Mouse (Mus musculus) forebrain, postnatal 0 days (tissue): Measurements from ENCODE around the gene B3galt1. TPM values are rescaled to one million over a fixed set of nuclear protein-coding genes. Genes with fewer than 3 reads are reported as not detected.

Experiments used
- ATAC-seq: fragments of 200-750 bp; cut with Nextera tagmentation; 2 replicates; pipeline ENCODE4 v1.8.0; 2017; ENCODE audit warnings: mild to moderate bottlenecking, moderate library complexity
- DNase-seq: peaks from one replicate; pipeline ENCODE4 v3.0.0-alpha.2; 2015
- H3K27ac ChIP-seq: fragments of 300-500 bp; sonication (generic); 2 replicates; pipeline ENCODE4 v1.5.1; 2014; ENCODE audit warnings: low read depth, mild to moderate bottlenecking, antibody characterized with exemption, low read length, moderate library complexity, mixed read lengths
- H3K27me3 ChIP-seq: fragments of 300-500 bp; sonication (generic); 2 replicates; pipeline ENCODE4 v1.6.1; 2014; ENCODE audit warnings: mild to moderate bottlenecking, low read length, mixed read lengths; ENCODE audit not compliant: insufficient read depth
- H3K36me3 ChIP-seq: fragments of 300-500 bp; sonication (generic); 2 replicates; pipeline ENCODE4 v1.6.1; 2014; ENCODE audit warnings: mild to moderate bottlenecking, moderate library complexity; ENCODE audit not compliant: insufficient read depth
- H3K4me1 ChIP-seq: fragments of 300-500 bp; sonication (generic); 2 replicates; pipeline ENCODE4 v1.6.1; 2014; ENCODE audit warnings: antibody characterized with exemption; ENCODE audit not compliant: insufficient read depth
- H3K4me2 ChIP-seq: fragments of 300-500 bp; sonication (generic); 2 replicates; pipeline ENCODE4 v1.6.1; 2014; ENCODE audit warnings: low read depth, mild to moderate bottlenecking, moderate library complexity
- H3K4me3 ChIP-seq: fragments of 300-500 bp; sonication (generic); 2 replicates; pipeline ENCODE4 v1.5.1; 2014; ENCODE audit warnings: low read depth, low read length, mixed read lengths
- H3K9ac ChIP-seq: fragments of 300-500 bp; sonication (generic); 2 replicates; pipeline ENCODE4 v1.6.1; 2014; ENCODE audit warnings: mild to moderate bottlenecking
- H3K9me3 ChIP-seq: fragments of 300-500 bp; sonication (generic); 2 replicates; pipeline ENCODE4 v1.6.1; 2016; ENCODE audit warnings: low read length
- CTCF ChIP-seq: sonication (generic); IDR thresholded peaks from 2 replicates; pipeline ENCODE4 v1.5.1; 2016; ENCODE audit warnings: antibody characterized with exemption, control low read depth, low read depth
- WGBS: fragments of 180-500 bp; shearing (Covaris S2); extraction: QIAGEN DNeasy Blood & Tissue Kit; methylation state at CpG from one replicate; pipeline ENCODE4 v1.1.7; 2014; 5-methylcytosine and 5-hydroxymethylcytosine counted together
- polyA plus RNA-seq: library from polyadenylated mRNA; unstranded; fragments of >200 nt; fragmentation: Nextera tagmentation; extraction: Ambion mirVana; gene quantifications from 2 replicates; pipeline ENCODE4 v1.2.1, GENCODE M21; 2015
- total RNA-seq: library from RNA; depleted of rRNA; stranded (reverse); fragments of >200 nt; gene quantifications from 2 replicates; pipeline ENCODE4 v1.2.3, GENCODE M21; 2014

B3galt1 gene
- total and polyA plus RNA-seq, 2 experiments from 2014 or later = 12.8 to 55.2 TPM

DNA sequence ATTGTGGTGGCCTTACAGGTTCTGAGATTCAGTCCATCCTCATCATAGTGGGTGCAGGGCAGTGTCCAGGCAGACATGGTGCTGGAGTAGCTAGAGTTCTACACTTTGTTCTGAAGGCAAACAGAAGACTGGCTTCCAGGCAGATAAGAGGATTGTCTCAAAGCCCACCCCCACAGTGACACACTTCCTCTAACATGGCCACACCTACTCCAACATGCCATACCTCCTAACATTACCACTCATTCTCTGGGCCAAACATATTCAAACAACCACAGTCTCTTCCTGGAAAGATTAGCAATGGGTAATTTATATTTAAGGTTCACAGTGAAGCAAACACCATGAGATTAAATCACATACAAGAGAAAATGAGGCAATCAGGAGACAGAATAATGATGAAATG lies 403.1 kb downstream of the B3galt1 start:
- DNase-seq = no peak
- H3K4me2 ChIP-seq = no peak overlapping the region
- no peak for ATAC-seq
- no peak overlapping the region for H3K4me3 ChIP-seq
- H3K36me3 ChIP-seq = no peaks in the 10 kb centered on the region
- H3K9ac ChIP-seq = no peak overlapping the region
- TF ChIP-seq CTCF = no peak
- H3K4me1 ChIP-seq = no peaks in the 10 kb centered on the region
- H3K9me3 ChIP-seq = no peaks in the 10 kb centered on the region
- H3K27ac ChIP-seq = no peak overlapping the region
- no peaks in the 10 kb centered on the region for H3K27me3 ChIP-seq

DNA sequence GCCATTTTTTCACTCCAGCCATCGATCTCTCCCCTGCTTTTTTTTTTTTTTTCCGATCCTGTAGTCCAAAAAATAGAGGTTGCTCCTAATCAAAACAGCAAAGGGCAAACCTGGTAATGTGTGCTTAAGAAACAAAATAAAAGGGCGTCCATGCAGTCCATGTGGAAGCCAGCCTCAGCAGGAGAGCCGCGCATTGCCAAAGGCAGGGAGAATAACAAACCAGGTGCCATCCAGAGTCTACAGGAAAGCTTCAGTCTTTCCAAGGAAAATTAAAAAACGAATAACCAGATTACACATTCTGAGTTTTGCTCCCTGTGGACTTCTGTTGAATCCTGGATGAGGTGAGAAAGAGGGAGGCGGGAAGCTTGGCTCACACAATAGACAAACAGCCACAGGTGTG lies 405.4 kb downstream of the B3galt1 start:
- ATAC-seq (no peak), DNase-seq (no peak)
- TF ChIP-seq CTCF = no peak
- Histone ChIP-seq H3K4me3 (no peak overlapping the region), H3K9me3 (no peaks in the 10 kb centered on the region), H3K27me3 (no peaks in the 10 kb centered on the region), H3K27ac (no peak overlapping the region), H3K4me2 (no peak overlapping the region), H3K36me3 (no peaks in the 10 kb centered on the region), H3K4me1 (no peaks in the 10 kb centered on the region), H3K9ac (no peak overlapping the region)
- 72% methylated on average over 7 of the region's 7 CpGs for WGBS

DNA sequence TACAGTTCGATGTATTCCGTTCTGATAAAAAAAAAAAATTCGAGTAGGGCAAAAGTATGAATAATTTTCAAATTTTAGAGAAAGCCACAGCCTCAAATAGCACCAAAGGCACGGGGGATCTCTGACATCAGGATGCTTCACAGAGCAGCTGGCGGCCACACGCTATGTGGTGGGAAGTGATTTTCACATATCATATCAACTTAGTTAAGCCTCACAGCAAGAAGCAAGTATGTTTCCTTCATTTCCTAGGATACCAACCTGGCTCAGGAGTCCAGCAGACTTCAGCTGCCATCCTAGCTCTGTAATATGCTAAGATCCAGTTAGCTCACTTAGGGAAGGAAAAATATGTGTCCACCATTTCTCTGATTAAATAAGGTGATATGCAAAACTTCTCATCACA lies 405.9 kb downstream of the B3galt1 start:
- DNase-seq (no peak), ATAC-seq (peak; percentile 67)
- Histone ChIP-seq H3K4me1 (no peaks in the 10 kb centered on the region), H3K27ac (no peak overlapping the region), H3K4me3 (no peak overlapping the region), H3K9ac (no peak overlapping the region), H3K4me2 (no peak overlapping the region), H3K36me3 (no peaks in the 10 kb centered on the region), H3K9me3 (no peaks in the 10 kb centered on the region), H3K27me3 (no peaks in the 10 kb centered on the region)
- TF ChIP-seq CTCF = no peak
- 72% methylated on average over 6 of the region's 6 CpGs for WGBS

DNA sequence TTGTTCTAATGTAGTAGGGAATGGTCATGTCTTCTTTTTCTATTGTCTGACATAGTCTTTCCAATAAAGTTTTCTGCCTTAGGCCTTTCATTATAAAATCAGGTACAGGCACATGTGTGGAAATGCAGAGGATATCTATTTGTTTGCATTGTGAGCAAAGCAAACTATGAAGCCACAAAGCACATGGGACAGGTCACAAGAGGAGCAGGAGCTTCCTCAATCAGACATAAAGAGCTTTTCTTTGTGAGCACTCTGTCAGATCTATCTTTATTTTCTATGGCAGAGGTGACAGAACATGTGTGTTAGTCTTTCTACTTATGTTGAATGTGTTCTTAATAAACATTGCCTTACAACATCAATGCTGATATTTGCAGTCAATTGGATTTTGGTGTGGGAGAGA lies 410.1 kb downstream of the B3galt1 start:
- H3K36me3 ChIP-seq = no peaks in the 10 kb centered on the region
- H3K27me3 ChIP-seq = no peaks in the 10 kb centered on the region
- no peaks in the 10 kb centered on the region for H3K9me3 ChIP-seq
- TF ChIP-seq CTCF = no peak
- H3K4me1 ChIP-seq = no peaks in the 10 kb centered on the region
- H3K4me3 ChIP-seq = no peak overlapping the region
- H3K9ac ChIP-seq = no peak overlapping the region
- H3K4me2 ChIP-seq = no peak overlapping the region
- no peak overlapping the region for H3K27ac ChIP-seq
- DNase-seq = no peak
- ATAC-seq = no peak

DNA sequence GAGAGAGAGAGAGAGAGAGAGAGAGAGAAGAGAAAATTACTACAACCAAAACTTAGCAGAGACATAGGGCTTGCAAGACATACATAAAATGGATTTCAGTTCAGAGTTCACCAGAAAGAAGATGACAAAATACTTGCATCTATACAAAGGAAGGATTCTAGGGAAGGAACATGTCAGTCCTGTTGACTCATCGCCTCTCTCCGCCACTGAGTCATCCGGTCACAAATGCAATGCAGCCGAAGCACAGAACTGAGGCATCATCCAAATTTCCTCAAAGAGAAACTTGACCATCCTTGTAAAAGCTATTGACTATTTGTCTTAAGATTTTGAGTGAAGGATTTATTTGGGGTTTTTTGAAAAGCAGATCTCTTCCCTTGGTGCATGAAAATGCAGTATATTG lies 410.8 kb downstream of the B3galt1 start:
- no peak for TF ChIP-seq CTCF
- DNase-seq = no peak
- Histone ChIP-seq H3K27ac (no peak overlapping the region), H3K9me3 (no peaks in the 10 kb centered on the region), H3K4me2 (no peak overlapping the region), H3K4me3 (no peak overlapping the region), H3K9ac (no peak overlapping the region), H3K36me3 (no peaks in the 10 kb centered on the region), H3K4me1 (no peaks in the 10 kb centered on the region), H3K27me3 (no peaks in the 10 kb centered on the region)
- no peak for ATAC-seq
- WGBS = 96% methylated on average over 4 of the region's 4 CpGs

DNA sequence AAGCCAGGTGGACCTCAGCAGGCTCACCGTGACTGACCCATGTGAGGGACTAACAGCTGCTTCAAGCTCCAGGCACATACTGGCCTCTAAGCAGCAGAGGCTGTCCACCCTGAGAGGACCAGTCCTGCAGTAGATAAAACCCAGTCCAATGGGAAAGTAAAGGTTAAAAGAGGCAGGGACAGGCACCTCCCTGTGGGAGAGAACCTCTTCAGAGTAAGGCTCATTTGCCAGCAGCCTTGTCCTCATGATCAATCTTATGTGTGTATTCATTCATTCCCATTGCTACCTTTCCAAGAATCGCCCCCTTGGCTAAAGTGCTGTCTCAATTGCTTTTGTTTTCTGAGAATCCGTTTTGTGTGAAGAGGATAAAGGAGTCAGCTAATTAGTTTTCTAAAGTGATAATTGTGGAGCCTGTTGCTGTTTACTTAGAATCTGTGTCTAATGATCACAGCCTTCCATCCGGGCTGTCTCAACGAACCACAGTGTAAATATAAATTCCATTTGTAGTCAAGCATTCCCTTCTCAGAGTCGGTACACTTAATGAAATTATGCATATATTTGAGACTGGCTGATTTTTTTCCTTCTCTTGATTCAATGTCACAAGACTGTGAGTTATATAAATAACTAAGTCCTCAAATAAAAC lies 412.1 kb downstream of the B3galt1 start:
- DNase-seq (no peak), ATAC-seq (peak; percentile 36; the same call in 1 of the 2 replicates)
- no peaks in the 10 kb centered on the region for H3K27me3 ChIP-seq
- no peak for TF ChIP-seq CTCF
- H3K4me3 ChIP-seq = no peak overlapping the region
- H3K9ac ChIP-seq = no peak overlapping the region
- no peaks in the 10 kb centered on the region for H3K36me3 ChIP-seq
- H3K4me1 ChIP-seq = no peaks in the 10 kb centered on the region
- H3K9me3 ChIP-seq = no peaks in the 10 kb centered on the region
- H3K4me2 ChIP-seq = no peak overlapping the region
- WGBS = 23% methylated on average over 6 of the region's 6 CpGs
- no peak overlapping the region for H3K27ac ChIP-seq

DNA sequence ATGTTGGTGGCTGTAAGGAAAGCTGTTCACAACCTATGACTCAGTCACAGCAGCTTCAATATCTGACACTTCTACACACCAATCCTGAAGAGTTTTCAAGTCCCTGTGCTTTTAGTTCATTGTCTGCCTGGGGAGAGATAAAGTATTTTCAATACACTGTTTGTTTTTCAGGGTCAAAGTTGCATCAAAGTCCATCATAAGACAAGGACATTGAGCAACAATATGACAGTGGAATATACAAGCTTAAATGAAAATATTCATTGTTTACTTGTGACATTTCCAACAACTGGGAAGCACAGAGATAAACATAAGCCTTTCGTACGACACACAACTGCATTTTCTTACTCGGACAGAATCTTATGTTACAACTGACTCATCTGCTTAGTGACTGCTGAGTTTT lies 417.9 kb downstream of the B3galt1 start:
- Histone ChIP-seq H3K9me3 (no peaks in the 10 kb centered on the region), H3K4me2 (no peak overlapping the region), H3K4me3 (no peak overlapping the region), H3K36me3 (no peaks in the 10 kb centered on the region), H3K27ac (no peak overlapping the region), H3K4me1 (no peaks in the 10 kb centered on the region), H3K9ac (no peak overlapping the region), H3K27me3 (no peaks in the 10 kb centered on the region)
- DNase-seq (no peak), ATAC-seq (no peak)
- no peak for TF ChIP-seq CTCF
- 95% methylated on average over 3 of the region's 3 CpGs for WGBS
